Mouse (Mus musculus): ENCODE data around the gene Fam83e.

The Fam83e gene

GRCm38 (mm10) chr7:45720413-45721233 lies at the start of gene Fam83e:
Gene Fam83e (plus strand): TSS chr7:45721212.
- no peak for DNase-seq (ENCODE audit: low spot score)

DNA sequence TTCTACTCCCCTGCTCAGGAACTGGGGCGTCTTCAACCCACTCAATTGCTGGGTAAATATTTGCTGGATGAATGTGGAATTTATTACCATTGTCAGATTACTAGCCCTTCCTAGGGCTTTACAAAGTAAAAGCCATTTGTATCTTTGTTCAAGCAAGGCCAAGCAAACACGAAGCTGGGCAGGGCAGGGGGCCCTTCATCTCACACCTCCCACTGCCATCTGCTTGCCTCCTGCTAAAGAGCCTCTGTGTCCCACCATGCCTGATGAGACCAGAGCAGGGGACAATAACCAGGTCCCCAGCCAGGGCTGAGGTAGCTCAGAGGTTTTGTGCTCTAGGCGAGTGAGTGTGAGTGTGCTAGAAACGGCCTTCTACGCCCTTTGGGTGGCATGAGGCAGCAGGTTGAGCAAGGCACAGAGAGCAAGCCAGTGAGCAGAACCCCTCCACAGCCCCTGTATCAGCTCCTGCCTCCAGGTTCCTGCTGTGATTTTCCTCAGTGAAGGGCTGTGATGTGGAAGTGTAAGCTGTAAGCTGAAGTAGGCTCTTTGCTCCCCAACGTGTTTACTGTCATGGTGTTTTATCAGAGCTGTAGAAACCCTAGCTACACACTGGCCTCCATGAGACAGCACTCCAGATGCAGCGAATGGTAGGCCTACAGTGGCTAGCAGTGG lies 43.3 kb upstream of the Fam83e start:
- DNase-seq (ENCODE audit: low spot score): no peak

- no peak for DNase-seq (ENCODE audit: low spot score)
Observed at GRCm38 (mm10) chr7:45678513-45678912, 42.5 kb upstream of the Fam83e start.

DNA sequence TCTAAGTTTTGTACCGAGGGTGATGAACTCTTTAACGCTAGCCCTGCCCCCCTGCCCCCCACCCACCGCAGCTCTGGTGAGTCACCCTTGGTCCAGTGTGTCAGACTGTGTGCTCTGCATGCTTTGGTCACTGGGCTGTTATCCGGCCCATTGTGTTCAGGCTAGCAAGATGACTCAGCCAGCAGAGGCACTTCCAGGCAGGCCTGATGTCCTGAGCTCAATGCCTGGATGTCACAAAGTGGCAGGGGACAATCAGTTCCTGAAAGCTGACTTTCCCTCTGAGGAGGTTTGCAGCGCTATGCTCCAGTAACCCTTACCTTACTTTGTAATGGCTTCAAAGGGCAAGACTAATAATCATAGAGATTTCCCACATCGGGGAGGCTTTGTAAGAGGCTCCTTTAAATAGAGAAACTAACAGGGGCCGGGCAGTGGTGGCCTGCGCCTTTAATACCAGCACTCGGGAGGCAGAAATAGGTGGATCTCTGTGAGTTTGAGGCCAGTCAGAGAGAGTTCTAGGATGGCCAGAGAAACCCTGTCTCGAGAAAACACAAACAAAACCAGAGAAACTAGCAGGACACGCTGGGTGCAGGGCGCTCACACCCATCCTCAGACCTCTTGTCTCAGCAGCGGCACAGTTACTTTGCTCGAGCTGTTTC lies 40.9 kb upstream of the Fam83e start:
- DNase-seq (ENCODE audit: low spot score): no peak

DNA sequence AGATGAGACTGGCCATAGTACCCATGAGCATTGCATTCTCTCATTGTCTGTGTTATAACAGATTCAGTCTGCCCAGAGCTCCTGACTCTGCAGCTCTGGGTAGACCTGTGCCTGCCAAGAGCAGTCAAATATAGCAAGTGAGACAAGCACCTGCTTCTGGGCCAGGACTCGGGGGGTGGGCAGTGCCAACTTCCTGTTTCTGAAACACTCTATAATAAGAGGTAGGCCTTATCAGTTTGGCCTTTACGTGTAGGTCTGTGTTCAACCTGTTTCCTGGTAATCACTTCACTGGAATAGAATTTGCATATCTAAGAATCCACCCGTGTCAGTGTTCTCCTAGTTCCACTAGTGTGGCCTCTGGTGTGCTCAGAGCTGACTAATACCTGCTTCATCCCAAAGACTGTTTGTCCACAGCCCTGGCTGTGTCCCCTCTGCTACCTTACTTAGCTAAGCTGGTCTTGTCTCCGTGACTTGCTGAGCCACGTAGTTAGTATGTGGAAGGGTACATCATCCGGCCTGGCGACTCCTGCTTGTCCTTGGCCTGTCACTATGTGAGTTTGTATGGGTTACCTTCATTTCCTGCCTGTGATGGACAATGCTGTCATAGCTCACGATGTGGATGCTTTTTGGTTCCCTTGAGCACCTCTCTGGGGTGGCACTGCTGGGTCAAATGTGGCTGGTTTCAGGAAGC lies 39.8 kb upstream of the Fam83e start:
- no peak for DNase-seq (ENCODE audit: low spot score)

GRCm38 (mm10) chr7:45682144-45683126 lies 38.6 kb upstream of the Fam83e start:
- peak; percentile 78 for DNase-seq (ENCODE audit: low spot score)

GRCm38 (mm10) chr7:45683396-45684050 lies 37.5 kb upstream of the Fam83e start, which contains the start of gene Ntn5:
Gene Ntn5 (plus strand): TSS chr7:45684022.
- DNase-seq (ENCODE audit: low spot score): peak; percentile 47

DNA sequence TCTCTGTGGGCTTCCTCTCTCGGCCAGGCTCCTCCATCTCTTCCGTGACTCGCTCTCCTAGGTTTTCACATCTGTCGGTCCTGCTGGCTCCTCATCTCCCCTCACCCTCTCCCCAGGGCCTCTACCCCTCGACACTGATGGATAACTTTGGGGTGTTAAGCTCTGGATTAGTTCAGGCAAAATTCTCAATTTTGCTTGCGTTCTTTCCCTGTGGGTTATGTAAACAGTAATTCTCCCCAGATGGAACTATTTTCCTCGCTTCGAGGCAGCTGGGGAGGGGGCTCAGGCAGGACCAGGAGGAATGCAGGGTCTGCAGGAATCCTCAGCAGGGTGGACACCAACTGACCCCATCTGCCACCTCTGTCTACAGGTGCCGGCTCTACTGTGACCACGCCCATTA lies 35.2 kb upstream of the Fam83e start:
- no peak for DNase-seq (ENCODE audit: low spot score)

DNA sequence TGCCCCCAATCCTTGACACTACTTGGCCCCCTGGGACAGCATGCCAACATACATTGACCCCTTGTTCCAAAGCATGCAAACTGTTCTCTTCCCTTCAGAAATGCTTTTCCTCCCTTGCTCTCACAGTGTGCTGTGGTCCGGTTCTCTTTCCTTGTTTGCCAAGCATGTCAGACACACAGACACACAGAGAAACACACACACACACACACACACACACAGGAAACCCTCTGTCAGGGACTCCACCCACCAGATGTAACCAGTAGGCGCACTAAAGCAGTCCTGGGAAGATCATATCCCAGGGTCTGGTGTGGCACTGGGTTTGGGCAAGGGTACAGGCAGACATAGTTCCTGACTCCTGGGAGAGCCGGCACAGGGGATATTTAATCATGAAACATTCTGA lies 34.2 kb upstream of the Fam83e start:
- no peak for DNase-seq (ENCODE audit: low spot score)

DNA sequence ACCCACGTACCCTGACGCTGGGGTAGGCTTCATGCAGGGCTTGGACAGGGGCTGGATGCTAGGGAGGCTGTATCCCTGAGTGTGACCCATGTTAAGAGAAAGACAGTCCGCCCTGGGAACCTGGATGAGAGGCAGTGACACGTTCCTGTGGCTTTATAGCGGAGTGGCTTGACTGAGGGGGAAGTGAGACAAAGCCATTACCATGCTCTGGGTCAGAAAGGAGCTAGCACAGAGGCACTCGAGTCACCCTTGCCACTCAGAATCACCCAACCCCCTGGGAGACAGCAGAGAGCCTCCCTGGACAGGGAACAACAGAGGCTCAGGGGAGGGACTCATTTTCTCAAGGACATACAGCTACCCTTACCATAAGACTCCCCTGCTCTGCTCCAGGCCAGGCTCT lies 31.9 kb upstream of the Fam83e start:
- DNase-seq (ENCODE audit: low spot score): no peak

DNA sequence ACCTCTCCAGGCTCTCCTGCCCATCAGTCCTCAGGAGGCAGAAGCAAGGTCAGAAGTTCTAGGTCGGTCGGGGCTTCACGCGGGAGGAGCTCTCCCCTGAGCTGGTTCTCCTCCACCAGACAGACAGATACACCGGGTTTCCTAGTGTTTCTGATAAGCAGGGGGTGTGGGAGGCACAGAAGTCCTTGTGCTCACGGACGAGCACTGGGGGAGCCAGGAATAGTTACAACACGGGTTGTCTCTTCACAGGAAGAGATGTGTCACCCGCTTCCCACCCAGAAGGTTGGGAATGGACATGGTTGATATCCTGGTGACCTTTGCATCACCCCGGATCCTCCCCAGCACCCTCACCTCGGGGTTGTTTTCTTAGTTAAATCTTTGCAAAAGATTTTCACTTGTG lies 31.2 kb upstream of the Fam83e start:
- no peak for DNase-seq (ENCODE audit: low spot score)

- DNase-seq (ENCODE audit: low spot score): no peak
Observed at GRCm38 (mm10) chr7:45692364-45692763, 28.6 kb upstream of the Fam83e start.

GRCm38 (mm10) chr7:45693921-45694591 lies 27.0 kb upstream of the Fam83e start, which contains the start of gene Sec1:
Gene Sec1 (minus strand): TSS chr7:45694402.
- DNase-seq (ENCODE audit: low spot score): no peak

DNA sequence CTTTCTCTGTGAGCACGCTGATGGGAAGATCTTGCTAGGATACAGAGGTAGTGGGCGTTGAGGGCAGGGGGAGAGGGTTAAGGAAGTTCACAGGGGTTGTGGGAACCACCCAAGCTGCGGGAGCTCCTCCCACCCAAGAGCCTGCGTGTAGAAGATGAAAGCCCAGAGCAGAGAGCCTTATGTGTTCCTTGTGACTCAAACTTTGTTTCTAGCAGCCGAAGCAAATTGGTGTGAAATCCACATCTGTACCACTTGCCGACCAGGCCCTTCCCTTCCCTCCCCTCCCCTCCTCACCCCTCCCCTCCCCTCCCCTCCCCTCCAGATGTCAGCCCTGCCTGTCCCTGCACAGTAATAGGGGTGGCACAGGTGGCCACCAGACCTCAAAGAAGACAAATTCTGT lies 25.9 kb upstream of the Fam83e start:
- DNase-seq (ENCODE audit: low spot score): peak; percentile 71

DNA sequence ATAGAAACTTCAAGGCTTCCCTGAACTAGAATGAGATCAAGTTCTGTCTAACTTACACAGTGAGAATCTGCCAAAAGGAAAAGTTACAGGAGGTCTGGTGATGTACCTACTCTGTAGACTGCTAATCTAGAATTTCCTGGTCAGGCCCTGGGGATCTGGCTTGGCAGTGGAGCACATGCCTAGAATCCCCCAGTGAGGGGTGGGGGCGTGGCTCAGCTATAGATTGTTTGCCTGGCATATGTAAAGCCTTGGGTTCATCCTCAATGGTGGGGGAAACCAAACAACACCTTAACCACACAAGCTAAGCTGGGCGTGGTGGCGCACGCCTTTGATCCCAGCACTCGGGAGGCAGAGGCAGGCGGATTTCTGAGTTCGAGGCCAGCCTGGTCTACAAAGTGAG lies 23.1 kb upstream of the Fam83e start:
- no peak for DNase-seq (ENCODE audit: low spot score)

DNA sequence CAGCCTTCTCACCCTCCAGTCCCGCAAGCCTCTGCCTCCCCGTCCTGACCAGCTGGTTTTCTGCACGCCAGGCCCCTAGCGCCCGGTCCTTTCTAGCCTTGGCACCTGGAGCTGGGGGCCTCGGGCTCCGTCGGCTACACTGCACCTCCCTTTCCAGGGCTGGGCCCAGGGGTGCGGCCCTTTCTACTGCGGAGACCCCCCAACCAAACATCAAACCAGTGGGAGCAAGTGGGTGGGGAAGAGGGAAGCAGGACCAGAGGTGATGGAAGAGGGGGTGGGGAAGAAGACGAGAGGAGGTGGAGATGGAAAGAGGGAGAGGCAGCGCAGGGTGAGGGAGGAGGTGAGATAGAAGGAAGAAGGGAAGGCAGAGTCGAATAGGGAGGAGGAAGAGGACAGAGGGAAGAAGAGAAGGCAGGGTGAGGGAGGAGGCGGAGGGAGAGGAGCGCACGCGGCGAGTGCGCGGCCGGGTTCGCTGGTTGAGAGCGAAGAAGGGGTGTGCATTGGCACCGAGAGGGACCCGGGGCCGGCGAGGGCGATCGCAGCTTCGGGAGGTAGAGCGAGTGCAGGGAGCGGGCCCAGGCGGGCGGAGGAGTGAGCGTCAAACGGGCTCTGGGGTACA lies 21.4 kb upstream of the Fam83e start, which contains the start of gene Car11:
Car11 (plus strand) TSS at position 321 of the 619 bp plus-strand sequence.
- DNase-seq (ENCODE audit: low spot score): no peak

DNA sequence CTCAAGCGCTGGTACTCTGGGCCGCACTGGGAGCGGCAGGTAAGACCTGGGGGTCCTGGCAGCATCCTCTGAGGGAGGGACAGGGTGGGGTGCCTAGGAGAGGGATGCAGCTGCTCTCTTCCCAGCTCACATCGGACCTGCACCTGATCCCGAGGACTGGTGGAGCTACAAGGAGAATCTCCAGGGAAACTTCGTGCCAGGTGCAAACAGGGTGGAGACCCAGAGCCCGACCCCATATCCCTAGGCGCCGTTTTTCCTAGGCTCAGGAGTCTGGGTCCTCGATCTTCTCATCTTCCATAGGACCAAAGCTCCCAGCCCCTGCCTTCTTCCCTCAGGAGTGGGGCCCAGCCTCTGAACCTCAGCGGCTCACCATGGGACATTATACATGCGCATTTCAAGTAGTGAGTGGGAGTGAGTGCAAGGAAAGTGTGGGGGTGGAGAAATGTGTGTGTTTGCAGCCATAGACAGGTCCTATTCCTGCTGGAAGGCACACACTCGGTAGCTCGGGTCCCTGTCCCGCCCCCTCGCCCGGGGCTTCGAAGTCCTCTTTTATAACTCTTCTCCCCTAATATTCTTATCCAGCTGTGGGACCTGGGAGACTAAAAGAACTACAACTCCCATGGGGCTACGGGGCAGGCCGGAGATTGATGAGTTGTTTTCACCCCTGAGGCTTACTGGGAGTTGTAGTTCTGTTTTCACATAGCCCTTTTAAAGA lies 20.6 kb upstream of the Fam83e start:
- DNase-seq (ENCODE audit: low spot score): peak; percentile 70

- no peak for DNase-seq (ENCODE audit: low spot score)
Observed at GRCm38 (mm10) chr7:45701072-45701471, 19.9 kb upstream of the Fam83e start.

- DNase-seq (ENCODE audit: low spot score): no peak
Observed at GRCm38 (mm10) chr7:45701607-45702006, 19.4 kb upstream of the Fam83e start.

All from T-cell, adult 2 months (primary cell).